Mouse (Mus musculus) thymus, postnatal 4 days (tissue): Measurements from ENCODE around the gene Syvn1.

Experiments used
- DNase-seq: peaks from one replicate; pipeline ENCODE4 v3.0.0; 2021

The Syvn1 gene

DNA sequence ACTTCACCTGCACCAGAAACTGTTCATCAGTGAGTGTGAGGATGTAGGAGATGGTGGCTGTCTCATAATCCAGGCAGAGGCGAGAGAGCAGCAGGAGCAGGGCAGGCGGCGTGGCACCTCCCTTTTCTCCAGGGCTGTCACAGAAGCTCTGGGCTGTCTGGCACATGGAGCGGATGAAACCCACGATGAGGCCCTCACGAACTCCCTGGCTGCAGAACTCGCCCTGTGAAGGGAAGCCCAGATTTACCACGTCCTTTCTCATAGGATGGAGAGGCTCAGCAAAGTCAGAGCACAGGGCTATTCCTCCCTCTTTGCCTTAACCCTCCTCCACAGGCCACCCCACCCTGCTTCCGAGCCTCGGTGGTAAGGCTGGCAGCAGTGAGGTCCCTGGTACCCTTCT, 23.5 kb downstream of the Syvn1 start:
- no peak for DNase-seq

DNA sequence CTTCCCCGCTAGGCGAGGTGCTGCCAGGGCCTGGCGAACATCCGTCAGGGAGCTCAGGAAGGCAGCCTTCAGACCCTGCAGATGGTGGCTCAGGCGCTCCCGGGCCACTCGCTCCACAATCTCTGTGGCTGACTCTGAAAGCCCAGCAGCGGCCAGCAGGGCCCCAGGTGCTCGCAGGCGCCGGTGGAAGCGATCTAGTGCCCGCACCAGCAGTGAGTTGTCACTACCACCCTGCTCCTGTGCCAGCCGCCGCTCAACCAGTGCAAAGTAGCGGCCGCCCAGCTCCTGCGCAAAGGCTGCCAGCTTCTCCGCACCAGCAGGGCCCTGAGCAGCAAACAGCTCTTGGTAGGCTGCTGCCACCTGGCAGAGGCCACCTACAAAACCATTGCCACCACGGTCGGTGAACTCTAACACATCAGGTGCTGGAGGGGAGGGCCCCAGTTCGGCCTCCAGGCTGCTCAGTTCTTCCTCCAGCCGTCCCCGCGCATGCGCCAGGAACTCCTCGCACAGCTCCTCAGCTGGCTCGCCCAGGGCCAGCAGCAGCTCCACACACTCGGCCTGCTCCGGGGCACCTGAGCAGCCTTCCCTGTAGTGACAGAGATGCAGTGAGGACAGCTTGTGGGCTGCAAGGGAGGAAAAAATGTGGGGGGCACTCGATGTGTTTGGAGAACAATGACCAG, 24.3 kb downstream of the Syvn1 start:
- DNase-seq: peak; percentile 19

- DNase-seq: no peak
Observed at GRCm38 (mm10) chr19:6071261-6071660, 24.9 kb downstream of the Syvn1 start.

DNA sequence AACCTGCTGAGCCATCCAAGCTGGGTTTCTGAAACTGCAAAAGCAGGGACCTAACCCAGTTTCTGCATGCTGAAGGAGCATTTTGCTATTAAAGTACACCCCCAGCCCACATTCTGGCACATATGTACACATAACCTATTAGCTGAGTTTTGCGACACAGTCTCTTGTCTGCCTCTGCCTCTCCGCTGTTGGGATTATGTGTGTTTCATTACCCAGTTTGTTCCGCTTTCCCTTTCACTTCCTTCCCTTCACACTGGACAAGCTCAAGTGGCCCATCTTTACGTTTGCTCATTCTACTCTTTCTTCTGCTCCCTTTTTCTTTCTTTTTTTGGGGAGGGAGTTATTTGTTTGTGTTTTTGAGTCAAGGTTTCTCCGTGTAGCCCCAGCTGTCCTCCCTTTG, 27.5 kb downstream of the Syvn1 start:
- DNase-seq: no peak

GRCm38 (mm10) chr19:6076564-6077393, 30.4 kb downstream of the Syvn1 start, which contains the start of gene Vps51:
Vps51 (minus strand) TSS chr19:6077231.
- DNase-seq: peak; percentile 86

DNA sequence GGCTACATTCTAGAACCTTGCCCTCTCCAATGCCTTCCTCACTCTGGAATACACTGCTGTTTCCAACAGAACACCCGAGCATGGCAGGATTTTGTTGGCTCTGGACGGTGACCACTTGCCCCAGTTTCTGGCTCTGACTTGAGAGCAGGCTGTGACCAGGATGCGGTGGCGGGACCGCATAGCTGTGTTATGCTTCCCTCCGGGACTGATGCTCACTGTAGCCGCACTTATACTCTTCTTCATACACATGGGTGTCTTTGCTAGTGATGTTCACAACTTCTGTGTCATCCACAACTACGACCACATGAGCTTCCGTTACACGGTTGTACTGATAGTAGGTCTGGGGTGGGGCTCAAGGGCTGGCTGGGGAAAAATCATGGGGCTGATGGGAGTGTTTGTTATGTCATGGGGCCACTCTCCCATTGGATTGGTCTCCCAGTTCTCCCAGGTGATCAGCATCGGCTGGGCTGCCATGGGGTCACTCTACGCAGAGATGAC, 33.7 kb downstream of the Syvn1 start, which contains the start of gene Tmem262:
Gene Tmem262, plus strand, starts transcription at position 51 of the 498 bp plus-strand sequence.
- DNase-seq: no peak

GRCm38 (mm10) chr19:6082156-6082555, 35.8 kb downstream of the Syvn1 start, which contains the start of gene Gm28374:
Gm28374 (minus strand) TSS chr19:6082256.
- DNase-seq: no peak

DNA sequence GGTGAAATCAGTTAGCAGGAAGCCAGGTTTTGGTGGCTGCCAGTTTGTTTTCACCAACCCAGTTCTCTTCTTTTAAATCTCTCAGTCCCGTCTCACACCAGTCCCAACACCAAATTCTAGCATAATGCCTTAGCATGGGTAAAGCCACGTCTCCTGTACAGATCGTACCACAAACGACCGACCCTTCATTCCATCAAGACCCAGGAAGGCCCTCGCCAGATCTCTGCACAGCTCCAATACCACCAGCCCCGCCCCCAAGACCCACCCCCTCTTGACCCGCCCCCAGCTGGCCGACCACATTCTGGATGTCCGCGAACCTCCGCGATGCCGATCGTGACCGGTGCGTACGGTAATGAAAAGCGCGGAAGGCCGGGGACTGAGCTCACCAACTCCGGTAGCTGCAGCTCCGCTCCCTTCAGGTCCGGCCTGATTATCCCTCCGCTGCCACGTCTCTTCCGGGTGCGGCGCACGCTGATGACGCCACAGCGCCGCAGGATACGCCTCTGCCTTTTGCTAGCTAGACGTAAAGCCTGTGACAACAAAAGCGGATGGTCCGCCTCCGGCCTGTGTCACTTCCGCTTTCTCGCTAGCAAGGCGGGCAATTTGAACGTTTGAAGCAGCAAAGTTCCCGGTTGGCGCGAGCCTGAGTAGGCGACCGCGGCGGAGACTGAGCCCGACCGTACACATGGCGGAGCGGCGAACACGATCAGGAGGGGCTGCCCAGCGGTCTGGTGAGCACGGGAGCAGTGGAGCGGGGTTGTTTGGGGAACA, 38.3 kb downstream of the Syvn1 start, which contains the start of the genes Zfpl1 and Cdca5:
Gene Zfpl1, minus strand, starts transcription at position 479 of the 771 bp plus-strand sequence.
Gene Cdca5, plus strand, starts transcription at position 506 of the 771 bp plus-strand sequence.
- DNase-seq: peak; percentile 96

- peak; percentile 73 for DNase-seq
Observed at GRCm38 (mm10) chr19:6085417-6085879, 39.1 kb downstream of the Syvn1 start.

DNA sequence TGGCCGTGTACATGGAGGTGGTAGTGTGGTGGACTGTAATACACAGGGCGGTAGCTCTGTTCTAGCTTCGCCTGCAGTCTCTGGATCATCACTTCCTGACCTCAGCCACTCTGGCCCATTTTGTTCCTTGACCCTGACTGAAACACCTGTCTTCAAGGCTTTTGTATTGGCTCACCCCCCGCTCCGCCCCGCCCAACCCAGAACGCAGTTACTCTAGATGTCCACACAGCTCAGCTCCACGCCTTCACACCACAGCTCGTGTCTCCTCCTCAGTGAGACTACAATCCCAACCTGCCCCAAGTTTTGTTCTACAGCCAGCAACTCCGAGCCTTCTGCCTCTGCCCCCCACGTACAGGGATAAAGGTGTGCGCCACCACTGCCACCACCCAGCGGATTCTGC, 42.5 kb downstream of the Syvn1 start:
- DNase-seq: no peak

DNA sequence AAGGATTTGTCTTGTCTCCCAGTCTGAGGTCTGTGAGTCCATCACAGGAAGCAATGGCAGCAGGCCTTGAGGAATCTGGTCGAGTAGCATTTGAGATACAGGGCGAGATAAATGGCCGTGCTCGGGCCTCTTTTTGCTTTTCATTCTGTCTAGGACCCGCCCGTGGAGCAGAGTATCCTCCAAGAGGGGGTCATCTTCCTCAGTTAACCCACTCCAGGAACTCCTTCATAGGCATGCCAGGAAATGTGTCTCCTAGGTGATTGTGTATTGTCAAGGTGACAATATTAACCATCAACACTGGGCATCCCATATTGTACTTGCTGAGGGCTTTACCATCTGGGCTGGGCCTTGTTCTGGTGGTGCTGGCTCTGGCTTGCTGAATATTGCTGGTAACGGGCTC, 47.7 kb downstream of the Syvn1 start, which contains the start of gene AC131692.1:
Gene AC131692.1, plus strand, starts transcription at position 301 of the 400 bp plus-strand sequence.
- no peak for DNase-seq

DNA sequence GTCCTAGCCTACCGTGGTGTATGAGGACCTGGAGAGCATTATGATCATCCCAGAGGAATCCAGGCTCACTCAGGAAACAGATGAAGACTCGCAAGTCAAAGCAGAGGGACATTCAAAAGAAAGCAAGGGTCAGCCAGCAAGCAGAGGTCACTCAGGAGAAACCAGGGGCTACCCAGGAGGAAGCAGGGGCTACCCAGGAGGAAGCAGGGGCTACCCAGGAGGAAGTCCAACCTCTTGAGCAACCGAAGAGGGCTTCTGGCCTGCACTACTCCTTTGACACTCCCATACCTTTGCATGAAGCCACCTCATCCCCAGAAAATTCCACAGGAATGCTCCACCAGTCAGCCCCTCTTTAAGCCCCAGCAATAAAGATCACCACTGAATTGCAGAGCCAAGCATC, 51.5 kb downstream of the Syvn1 start:
- DNase-seq: no peak

DNA sequence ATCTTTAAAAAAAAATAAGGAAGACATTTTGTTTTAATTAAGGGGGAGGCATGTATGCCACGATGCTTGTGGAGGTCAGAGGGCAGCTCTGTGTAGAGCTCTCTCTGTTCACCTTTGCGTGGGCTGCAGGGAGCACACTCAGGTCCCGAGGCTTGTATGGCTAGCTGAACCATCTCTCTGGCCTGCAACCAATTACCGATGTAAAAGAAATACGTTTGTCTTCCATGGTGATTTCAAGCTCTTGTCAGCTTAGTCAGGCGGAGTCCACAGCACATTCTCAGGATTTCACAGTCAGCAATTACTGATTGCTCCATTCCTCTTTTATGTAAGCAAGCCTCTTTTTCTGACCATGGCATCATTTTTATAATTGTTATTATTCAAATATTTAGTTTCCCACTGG, 54.8 kb downstream of the Syvn1 start:
- DNase-seq: no peak

- DNase-seq: no peak
Observed at GRCm38 (mm10) chr19:6102169-6102853, 55.9 kb downstream of the Syvn1 start.
